Mouse (Mus musculus) cerebellum, adult 9-11 months (tissue): ENCODE measurements around the gene Twnk.
A peak's percentile ranks its signal among the peaks of the same experiment; 100 is the strongest.

Experiments used
- DNase-seq: peaks from one replicate; pipeline ENCODE4 v3.0.0; 2022

Gene Twnk

DNA sequence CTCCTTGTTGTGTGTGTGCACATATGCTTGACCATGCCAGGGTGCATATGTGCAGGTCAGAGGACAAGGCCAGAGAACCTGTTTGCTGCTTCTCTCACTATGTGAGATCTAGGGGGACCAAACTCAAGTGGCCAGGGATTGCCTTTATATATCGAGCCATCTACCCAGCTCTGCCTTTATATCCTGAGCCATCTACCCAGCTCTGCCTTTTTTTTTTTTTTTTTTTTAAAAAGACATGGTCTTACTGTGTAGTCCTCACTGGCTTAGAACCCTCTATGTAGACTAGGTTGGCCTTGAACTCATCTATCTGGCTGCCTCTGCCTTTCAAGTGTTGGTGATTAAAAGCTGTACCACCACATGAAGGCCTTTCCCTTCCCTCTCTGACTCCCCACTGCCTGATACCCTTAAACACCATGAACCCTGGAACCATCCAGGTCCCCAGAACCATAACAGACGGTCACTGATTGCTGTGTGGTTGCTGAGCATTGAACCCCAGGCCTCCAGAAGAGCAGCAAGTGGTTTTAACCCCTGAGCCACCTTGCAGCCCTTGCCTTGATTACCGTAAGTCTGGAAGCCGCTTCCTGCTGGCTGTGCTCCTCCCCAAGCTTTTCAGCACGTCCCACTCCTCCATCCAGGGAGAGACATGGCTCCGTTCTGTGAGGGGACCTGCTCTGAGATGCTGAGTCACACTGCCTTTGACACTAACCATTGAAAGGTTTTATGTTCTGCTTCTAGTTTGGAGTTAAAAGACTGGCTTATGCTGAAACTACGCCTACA, 1.5 kb upstream of the Twnk start:
- no peak for DNase-seq

DNA sequence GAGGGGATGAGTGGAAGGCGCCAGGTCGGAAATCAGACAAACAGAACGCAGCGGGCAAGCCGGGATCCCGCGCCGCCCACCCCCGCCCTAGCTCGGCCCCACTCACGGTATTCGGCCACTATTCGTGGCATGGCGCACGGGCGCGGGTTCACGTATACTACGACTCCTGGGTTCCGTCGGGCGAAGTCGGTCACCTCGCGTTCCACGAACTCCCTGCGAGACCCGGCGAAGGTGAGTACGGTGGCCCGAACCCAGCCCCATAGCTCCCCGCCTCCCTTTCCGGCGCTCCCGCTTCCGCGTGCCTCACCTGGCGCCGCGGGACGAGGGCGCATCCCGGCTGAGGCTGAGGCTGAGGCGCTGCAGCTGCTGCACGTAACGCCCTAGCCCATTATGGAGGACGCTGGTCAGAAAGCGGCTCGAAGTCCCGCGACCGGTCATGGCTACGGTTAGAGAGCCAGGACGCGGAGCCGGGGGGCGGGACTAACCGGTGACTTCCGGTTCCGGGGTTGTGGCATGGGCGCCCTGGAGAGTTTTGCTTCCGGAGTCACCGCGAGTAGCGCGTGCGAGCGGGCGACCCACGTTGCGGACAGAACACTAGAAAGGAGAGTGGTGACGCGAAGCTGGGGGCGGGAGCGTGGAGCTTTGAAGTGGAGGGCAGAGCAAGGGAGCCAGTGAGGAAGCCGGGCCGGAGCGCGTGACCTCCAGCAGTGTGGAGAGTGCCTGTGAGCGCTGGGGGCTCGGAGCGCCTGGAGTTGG, 672 bp downstream of the Twnk start, which contains the start of gene Mrpl43:
TSS of gene Mrpl43 (minus strand) at position 486 of the 756 bp plus-strand sequence.
- DNase-seq: peak; percentile 96

DNA sequence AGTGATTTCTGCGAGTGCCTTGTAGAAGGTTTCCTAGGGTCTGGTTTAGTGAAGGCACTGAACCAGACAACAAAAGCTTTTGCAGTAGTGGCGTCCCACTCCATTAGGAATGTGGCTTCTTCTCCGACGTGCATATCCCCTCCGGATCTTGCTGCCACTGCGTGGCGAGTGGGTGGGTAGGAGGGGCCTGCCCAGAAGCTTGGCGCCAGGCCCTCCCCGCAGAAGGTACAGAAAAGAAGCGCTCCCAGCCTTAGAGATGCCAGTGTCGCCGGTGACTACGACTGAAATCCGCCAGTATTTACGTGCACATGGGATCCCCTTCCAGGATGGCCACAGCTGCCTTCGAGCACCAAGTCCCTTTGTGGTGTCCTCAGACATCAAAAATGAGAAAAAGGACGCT, 1.6 kb downstream of the Twnk start:
- no peak for DNase-seq

DNA sequence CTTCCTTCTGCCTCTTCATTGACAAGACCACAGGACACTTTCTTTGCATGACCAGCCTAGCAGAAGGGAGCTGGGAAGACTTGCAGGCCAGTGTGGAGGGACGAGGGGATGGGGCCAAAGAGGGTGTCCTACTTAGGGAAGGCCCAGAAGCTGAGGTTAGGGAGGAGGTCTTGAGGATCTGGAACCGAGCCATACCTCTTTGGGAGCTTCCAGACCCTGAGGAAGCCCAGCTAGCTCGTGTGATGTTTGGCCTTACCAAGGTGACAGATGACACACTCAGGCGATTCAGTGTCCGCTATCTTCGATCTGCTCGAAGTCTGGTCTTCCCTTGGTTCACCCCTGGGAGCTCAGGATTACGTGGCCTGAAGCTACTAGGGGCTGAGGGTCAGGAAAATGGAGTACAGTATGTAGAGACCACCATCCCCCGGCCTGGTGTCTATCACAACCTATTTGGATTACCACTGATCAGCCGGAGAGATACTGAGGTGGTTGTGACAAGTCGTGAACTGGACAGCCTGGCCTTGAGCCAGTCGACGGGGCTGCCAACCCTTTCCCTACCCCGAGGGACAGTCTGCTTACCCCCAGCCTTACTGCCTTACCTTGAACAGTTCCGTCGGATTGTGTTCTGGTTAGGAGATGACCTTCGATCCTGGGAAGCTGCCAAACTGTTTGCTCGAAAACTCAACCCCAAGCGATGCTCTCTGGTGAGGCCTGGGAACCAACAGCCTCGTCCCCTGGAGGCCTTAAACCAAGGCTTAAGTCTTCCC, 2.1 kb downstream of the Twnk start:
- DNase-seq: peak; percentile 69

DNA sequence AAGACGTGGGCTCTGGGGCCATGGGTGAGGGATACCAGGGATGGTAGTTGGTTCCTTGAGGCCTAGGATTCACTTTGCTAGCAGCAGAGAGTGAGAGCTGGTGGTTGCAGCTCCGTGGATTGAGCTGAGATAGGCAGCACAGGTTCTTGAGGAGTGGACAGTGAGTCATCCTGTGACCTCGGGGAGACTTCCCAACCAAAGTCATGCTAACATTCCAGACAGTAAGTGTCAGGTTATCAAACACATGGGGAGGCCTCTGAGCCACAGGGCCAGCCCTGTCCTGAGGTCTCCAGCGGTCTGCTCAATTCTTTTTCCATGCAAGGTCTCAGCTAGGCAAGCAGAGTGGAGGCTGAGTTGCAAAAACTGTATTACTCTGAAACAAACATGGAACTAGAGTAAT, 5.2 kb downstream of the Twnk start:
- no peak for DNase-seq

DNA sequence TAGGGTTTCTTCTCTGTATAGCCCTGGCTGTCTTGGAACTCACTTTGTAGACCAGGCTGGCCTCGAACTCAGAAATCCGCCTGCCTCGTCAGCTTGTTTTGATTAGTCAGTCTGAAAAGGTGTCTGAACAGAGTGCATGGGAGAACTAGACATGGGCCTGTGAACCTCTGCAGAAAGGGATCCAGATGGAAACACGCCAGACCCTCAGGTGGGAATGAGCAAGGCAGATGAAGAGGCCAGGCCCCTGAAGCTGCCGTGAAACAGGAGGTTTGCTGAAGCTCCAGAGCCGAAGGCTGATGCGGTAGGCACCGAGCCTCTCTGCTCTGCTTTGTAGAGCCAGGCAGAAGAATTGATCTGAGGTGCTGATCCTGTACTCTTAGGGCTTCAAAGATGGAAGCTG, 6.8 kb downstream of the Twnk start:
- no peak for DNase-seq

DNA sequence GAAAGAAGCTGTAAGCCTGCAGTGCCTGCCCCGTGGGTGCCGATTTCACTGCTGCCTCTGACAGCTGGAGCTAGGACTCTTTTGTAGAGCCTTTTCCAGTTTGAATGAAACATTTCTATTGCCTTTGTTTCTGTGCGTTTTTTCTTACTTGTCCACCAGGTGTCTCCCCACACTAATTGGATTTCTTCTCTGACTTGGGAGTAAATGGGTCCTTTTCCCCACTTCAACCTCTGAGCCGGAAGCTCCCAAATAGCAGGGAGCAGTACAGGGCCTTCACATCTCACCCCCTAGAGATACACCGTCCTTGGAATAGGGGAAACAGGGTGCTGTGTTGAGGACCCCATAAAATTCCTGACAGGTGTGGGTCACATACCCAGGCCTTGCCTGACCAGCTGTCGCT, 7.2 kb downstream of the Twnk start:
- DNase-seq: no peak

DNA sequence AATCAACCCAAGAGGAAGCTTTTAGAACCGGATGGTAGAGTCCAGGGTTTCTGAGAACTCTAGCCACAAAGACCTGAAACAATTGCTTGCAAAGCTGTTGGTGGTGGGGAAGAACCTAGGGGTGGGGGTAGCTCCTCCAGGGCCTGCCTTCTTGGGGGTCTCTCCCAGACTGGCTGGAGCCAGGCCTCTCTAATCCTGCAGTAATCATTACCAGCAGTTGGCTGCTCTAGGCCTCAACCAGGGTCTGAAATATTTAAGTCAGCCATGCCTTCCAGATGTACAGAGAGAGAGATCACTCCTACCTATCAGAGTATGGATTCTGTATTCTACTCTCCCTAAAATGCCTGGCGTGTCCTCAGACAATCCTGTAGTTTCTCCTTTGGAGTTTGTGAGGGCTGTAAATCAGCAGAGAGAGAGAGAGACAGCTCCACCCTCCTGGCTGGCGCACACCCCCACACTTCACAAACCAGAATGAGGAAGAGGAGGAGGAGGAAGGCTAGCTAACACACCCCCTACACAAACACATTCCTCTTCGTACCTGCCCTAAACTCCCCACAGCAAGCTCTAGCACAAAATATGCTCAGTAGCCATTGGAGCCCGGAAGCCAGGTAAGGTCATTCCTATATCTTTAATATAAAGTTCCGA, 8.2 kb downstream of the Twnk start:
- no peak for DNase-seq

DNA sequence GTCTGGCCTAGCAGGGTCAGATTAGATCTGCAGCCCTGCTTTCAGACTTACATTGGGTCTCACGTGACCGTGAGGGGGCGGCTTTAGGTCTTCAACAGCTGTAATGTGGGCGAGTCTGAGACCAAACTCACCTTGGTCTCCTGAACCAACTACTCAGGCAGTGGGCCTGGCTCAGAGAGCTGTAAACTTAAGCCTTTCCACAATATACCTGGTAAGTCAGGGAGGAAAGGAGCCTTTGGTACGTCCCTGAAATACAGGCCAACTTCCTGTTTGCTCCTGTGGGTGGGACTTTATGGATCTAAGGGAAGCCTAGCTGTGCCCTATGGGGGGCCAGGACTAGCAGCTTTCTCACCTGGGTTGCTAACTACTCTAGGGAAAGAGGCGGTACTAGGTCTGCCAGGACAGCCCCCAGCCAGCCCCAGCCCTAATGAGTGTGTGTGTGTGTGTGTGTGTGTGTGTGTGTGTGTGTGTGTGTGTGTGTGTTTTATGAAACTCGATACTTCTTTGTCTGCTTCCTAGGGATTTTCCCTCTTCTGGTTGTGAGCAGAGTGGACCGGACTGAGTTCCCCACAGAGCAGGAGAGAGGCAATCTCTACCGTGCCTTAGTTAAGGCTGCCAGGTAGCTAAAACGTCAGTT, 9.0 kb downstream of the Twnk start, which contains the start of gene Lzts2:
TSS of gene Lzts2 (plus strand) at position 80 of the 637 bp plus-strand sequence.
- peak; percentile 59 for DNase-seq

DNA sequence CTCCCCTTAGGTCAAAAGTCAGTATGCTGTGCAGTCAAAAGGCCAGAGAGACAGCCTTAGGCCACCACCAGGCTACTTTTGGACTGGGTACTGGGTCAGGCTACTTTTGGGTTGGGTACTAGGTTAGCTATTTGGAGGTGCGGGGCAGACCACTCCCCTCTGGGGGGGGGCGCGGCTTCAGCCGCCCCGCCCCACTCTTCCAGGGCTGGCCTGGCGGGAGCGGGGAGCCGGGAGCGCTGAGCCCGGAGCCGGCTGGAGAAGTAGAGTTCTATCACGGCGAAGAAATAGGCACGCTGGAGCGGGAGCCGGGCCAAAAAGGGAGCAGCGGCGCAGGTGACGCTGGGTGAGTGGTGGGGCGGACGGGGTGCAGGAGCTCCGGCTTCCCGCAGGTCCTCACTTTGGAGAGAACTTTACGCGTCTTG, 9.5 kb downstream of the Twnk start:
- peak; percentile 84 for DNase-seq

DNA sequence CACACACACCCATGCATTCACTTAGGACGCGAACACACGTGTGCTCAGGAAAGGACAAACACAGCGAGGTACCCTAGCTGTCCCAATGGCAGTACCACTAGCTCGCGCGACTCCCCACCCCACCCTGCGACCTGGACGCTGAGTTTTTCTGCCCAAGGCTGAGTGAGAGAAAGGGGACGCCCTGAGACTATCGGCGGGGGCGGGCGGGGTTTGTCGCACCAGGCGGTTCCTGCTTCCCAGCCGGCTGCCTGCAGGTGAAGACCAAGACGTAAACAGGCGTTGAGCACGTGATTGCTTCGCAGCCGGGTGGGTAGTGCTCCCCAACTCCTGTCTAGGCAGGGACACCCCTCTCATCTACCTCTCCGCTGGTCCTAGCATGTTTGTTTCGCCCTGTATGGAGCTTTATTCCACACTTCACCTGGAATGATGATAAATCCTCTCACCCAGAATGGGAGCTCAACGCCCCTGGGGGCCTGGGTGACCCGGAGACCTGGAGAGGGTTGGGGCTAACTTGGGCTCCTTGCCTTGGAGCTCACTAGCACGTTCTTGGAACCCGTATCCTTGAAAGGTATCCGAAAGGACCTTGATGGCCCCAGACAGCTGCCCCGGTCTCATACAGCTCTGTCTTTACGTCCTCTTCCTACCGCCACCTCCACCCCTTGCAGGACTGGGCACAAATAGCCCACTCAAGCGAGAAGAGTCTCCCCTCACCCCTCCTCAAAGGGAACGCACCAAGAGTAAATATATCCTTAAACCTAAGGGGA, 10.2 kb downstream of the Twnk start:
- peak; percentile 84 for DNase-seq

DNA sequence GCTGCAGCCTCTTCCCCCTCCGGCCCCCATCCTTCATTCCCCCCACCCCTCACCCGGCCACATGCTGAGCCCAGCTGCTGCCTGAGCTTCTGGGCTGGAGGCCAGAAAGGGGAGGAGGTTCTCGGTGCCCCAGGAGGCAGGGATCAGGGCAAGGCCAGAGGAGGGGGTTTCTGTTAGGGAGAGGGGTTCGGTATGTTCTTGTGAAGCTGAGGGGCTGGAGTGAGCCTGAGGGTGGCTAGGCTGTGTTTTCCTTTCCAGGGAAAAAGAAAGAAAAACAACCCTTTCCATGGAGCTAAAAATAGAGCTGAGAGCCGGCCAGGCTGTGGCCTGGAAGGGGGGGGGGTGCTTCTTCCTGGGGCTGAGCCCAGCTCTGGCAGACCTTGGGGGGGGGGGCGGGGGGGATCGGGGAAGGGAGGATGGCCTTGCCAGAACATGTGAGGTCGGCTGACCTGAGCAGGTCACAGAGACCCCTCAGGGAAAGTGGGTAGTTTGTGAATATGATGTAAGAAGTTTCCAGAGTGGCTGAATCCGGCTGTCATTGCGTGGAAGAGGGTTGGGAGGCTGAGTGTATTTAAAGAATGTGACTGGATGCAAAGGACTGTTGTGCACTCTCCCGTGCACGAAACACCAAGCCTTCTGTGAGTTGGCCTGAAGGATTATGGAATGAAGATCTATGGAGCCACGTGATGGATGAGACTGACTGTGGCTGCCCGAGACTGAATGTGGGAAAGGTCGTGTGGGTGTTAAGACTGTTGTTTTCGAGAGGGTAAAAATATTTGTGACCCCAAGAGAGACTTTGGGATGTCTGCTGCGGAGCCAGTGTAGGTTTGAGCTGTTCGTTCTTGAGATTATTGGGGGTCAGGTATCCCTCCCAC, 11.1 kb downstream of the Twnk start:
- DNase-seq: peak; percentile 89

DNA sequence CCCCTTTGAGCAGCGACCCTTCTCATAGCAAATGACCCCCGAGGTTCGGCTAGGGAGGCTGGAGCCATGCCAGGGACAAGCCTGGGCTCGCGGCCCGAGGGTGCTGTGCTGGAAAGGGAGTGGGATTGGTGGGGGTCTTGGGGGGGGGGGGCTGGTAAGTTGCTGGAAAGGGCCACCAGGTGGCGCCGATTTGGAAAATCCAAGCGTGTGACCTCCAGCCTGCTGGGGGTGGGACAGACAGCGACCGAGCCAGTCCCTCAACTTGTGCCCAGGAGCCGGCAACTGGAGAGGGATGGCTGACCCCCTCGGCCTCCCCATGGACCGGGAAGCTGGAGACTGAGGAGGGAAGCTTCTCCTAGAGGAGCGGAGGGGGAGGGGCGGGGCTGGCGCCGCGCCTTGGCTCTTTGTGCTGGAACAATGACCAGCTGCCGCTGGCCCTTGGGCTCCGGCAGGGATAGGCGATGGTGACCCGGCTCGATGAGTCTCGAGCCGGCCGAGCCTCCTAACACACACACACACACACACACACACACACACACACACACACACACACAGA, 11.8 kb downstream of the Twnk start:
- peak; percentile 92 for DNase-seq

DNA sequence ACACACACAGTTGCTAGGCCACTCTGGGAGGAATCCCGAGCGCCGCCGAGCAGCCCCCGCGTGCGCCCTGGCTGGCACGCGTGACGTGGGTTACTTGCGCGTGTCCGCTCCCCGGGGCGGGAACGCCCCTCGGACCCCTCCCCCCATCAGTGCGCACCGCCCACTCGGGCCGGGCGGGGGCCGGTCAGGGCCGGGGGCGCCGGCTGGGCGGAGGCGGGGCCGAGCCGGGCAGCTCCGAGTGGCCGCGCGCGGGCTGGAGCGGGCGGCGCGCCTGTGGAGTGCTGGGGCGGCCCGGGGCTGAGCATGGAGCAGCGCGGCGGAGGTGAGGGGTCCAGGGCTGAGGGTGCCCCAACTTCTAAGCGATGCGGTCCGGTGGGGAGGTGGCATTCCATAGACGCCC, 12.4 kb downstream of the Twnk start:
- DNase-seq: peak; percentile 89

DNA sequence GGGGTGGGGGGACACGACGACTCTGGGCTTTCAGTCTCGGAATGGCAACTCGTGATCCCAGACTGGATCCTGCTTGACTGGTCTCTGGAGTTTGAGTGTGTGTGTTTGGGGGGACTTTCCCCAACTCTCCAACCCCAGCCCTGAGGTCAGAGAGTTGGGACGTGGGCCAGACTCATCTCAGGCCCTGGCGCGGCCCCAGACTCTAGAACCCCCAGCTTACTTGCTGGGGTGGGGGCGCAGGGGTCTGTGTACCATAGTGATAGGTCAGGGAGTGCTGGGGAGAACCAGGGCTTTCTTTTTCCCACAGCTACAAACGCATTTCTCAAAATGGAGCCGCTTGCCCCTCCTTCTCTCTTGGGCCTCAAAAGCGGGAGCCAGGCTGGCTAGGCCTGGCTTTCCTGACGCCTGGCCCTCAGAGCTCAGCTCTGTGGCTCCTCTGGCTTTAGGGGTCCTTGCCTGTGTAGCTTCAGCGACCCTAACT, 12.9 kb downstream of the Twnk start:
- peak; percentile 79 for DNase-seq

DNA sequence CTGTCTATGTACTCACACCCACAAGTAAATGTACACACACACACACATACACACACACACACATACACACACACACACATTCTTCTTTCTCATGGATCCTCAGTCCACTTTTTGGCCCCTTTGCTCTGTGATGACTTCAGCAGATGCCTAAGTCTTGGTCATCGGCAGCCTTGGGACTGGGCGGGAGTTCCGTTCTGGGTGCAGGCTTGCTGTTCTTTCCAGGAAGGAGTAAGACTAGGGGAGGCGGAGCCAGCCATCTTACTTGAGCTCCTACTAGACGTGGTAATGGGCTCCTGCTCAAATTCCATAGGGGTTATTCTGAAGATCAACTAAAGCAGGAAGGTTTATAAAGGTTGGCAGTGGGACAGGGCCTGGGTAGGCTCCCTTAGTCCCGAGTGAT, 14.9 kb downstream of the Twnk start:
- DNase-seq: no peak

DNA sequence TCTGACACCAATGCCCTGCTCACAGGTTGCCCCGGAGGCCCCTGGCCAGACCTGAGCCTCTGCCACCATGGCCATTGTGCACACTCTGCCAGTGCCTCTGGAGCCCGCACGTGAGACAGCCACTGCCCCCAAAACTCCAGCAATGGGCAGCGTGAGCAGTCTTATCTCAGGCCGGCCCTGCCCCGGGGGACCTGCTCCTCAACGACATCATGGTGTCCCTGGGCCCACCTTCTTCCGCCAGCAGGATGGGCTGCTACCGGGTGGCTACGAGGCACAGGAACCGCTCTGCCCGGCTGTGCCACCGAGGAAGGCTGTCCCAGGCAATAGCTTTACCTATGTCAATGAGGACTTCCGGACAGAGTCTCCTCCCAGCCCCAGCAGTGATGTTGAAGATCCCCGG, 15.9 kb downstream of the Twnk start:
- DNase-seq: peak; percentile 40

DNA sequence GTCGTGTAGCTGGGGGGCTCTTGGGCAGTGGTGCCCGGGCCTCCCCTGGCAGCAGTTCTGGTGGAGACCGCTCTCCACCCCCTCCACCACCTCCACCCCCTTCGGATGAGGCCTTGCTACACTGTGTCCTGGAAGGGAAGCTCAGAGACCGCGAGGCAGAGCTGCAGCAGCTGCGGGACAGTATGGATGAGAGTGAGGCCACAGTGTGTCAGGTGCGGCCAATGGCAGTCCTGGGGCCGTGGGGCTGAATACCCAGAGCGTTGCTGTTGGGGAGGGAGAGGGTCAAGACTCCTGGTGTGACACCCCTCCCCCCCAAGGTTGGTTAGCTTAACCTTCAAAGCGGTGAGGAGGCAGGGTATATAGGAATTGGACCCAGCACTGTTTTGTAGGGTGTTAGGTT, 18.5 kb downstream of the Twnk start:
- no peak for DNase-seq

DNA sequence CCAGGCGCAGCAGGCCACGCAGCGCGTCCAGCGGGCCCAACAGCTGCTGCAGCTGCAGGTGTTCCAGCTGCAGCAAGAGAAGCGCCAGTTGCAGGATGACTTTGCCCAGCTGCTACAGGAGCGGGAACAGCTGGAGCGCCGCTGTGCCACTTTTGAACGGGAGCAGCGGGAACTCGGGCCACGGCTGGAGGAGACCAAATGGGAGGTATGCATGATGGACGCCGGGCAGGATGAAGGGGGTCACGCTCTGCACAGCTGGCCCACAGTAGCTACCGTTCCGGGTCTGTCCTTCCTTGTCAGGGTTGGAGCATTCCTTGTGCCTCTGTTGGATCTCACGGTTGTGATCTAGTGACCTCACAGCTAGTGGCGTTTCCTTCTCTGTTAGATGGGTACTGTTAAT, 19.3 kb downstream of the Twnk start:
- DNase-seq: peak; percentile 37

DNA sequence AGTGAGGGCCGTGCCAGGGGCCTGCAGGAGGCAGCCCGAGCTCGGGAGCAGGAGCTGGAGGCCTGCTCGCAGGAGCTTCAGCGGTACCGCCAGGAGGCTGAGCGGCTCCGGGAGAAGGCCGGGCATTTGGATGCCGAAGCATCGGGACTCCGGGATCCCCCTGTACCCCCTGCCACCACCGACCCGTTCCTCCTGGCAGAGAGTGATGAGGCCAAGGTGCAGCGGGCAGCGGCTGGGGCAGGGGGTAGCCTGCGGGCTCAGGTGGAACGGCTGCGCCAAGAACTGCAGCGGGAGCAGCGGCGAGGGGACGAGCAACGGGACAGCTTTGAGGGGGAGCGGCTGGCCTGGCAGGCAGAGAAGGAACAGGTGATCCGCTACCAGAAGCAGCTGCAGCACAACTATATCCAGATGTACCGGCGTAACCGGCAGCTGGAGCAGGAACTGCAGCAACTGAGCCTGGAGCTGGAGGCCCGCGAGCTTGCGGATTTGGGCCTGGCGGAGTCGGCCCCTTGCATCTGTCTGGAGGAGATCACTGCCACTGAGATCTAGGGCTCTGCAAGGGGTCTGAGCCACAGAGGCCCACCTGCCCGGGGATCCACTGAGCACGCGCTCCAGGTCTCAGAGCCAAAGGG, 20.6 kb downstream of the Twnk start:
- peak; percentile 43 for DNase-seq
